Mouse (Mus musculus) ovary, postnatal 10 days (tissue): ENCODE measurements around the gene Suco.
A peak's percentile ranks its signal among the peaks of the same experiment; 100 is the strongest.

Experiments
- DNase-seq: peaks from one replicate; pipeline ENCODE4 v3.0.0; 2022; ENCODE audit warnings: low spot score

Gene Suco

GRCm38 (mm10) chr1:161894126-161894525, 17.6 kb upstream of the Suco start:
- no peak for DNase-seq

GRCm38 (mm10) chr1:161888823-161889222, 12.3 kb upstream of the Suco start:
- no peak for DNase-seq

- DNase-seq: no peak
Measured at GRCm38 (mm10) chr1:161887679-161888260, 11.3 kb upstream of the Suco start.

GRCm38 (mm10) chr1:161885762-161886161, 9.3 kb upstream of the Suco start:
- DNase-seq: no peak

- DNase-seq: no peak
Measured at GRCm38 (mm10) chr1:161877580-161878142, 1.2 kb upstream of the Suco start.

- DNase-seq: peak; percentile 49
Measured at GRCm38 (mm10) chr1:161875706-161876552, 553 bp downstream of the Suco start.

- DNase-seq: no peak
Measured at GRCm38 (mm10) chr1:161869422-161869821, 7.1 kb downstream of the Suco start.

GRCm38 (mm10) chr1:161868413-161868812, 8.1 kb downstream of the Suco start:
- no peak for DNase-seq

- DNase-seq: no peak
Measured at GRCm38 (mm10) chr1:161863742-161864141, 12.7 kb downstream of the Suco start.

GRCm38 (mm10) chr1:161859248-161859647, 17.2 kb downstream of the Suco start:
- no peak for DNase-seq

- DNase-seq: no peak
Measured at GRCm38 (mm10) chr1:161826677-161827076, 49.8 kb downstream of the Suco start.

GRCm38 (mm10) chr1:161809428-161809827, 67.1 kb downstream of the Suco start:
- DNase-seq: no peak

GRCm38 (mm10) chr1:161808980-161809379, 67.5 kb downstream of the Suco start:
- no peak for DNase-seq

- no peak for DNase-seq
Measured at GRCm38 (mm10) chr1:161804541-161804971, 71.9 kb downstream of the Suco start.

- DNase-seq: no peak
Measured at GRCm38 (mm10) chr1:161801321-161801720, 75.2 kb downstream of the Suco start.

- DNase-seq: no peak
Measured at GRCm38 (mm10) chr1:161800256-161800655, 76.2 kb downstream of the Suco start.

- no peak for DNase-seq
Measured at GRCm38 (mm10) chr1:161799791-161800190, 76.7 kb downstream of the Suco start.

GRCm38 (mm10) chr1:161798866-161799265, 77.6 kb downstream of the Suco start:
- DNase-seq: no peak

- DNase-seq: no peak
Measured at GRCm38 (mm10) chr1:161794447-161795211, 81.9 kb downstream of the Suco start.

GRCm38 (mm10) chr1:161793321-161793720, 83.2 kb downstream of the Suco start:
- DNase-seq: no peak

- no peak for DNase-seq
Measured at GRCm38 (mm10) chr1:161792687-161792969, 83.9 kb downstream of the Suco start.

- DNase-seq: no peak
Measured at GRCm38 (mm10) chr1:161791854-161792686, 84.4 kb downstream of the Suco start.
